Comparison of ENCODE assay signal across 9 mouse cellular contexts in genomic region chr9:55946819-55947218, GRCm38 (mm10). TPM values are rescaled to one million over a fixed set of nuclear protein-coding genes. Genes with fewer than 3 reads are reported as not detected.
DNase-seq lines count a peak whose midpoint lies in the region; ATAC-seq and TF ChIP-seq lines count a peak whose summit lies in the region.
"Had no signal": no experiment of that assay in that cellular context is flagged by ENCODE, and none has a peak within 500 bp of the region (broad histone marks: within the 10 kb centered on the region; RNA-seq: fewer than 3 reads in every experiment).

No protein-coding gene starts in this region.

- no peak overlapping the region for H3K4me3 ChIP-seq in layer of hippocampus, adult 2 months
- H3K4me3 ChIP-seq: hindbrain, embryonic 15.5 days had no signal

- H3K27ac ChIP-seq in layer of hippocampus, adult 2 months, result no peak overlapping the region
- H3K27ac ChIP-seq: hindbrain, embryonic 15.5 days had no signal

- peak; percentile 56 to 59 for DNase-seq in cerebellum, postnatal 10 days
- no peak for DNase-seq in cerebellum, adult 9-11 months
- DNase-seq in layer of hippocampus, adult 2 months (ENCODE audit: low spot score in 2 of 2), result peak in 1 of 2 experiments; percentile 52
- no peak for DNase-seq in layer of hippocampus, postnatal 36 days
- DNase-seq in WW6 (ENCODE audit: low read depth, low spot score), result peak; percentile 40
- peak; percentile 46 for DNase-seq in kidney, postnatal 10 days
- no peak for DNase-seq in neural tube, embryonic 10.5 days (ENCODE audit: extremely low spot score, low spot score)

- peak; percentile 75 for TF ChIP-seq CTCF in layer of hippocampus, adult 2 months (conservative IDR thresholded peaks at IDR 0.05)

- ATAC-seq in megakaryocyte, adult 5-6 weeks (ENCODE audit: poor library complexity, severe bottlenecking), result peak; percentile 82

RNA-seq across cellular contexts. Expression of gene Scaper, which starts 8.9 kb away (rescaled TPM):
- 10 to 100 TPM; 31.2 to 34.0 TPM for total RNA-seq in layer of hippocampus, adult 2 months (2021)
- 10 to 100 TPM; 30.7 to 31.8 TPM for total RNA-seq in layer of hippocampus, postnatal 36 days (2021)
- total RNA-seq in megakaryocyte, adult 5-6 weeks (2015), result 7.7 and 8.2 TPM in 2 replicates
- 14.3 and 18.5 TPM in 2 replicates for total RNA-seq in megakaryocyte, adult 5-6 weeks (2017)

Comparison
In these comparisons a context has a peak if more than half of its experiments do, and no peak if none do; other contexts are left out.
1. DNase-seq: peak in cerebellum, postnatal 10 days (2 of 2), WW6 (single experiment) and kidney, postnatal 10 days (single experiment); none in cerebellum, adult 9-11 months (single experiment), layer of hippocampus, postnatal 36 days (0 of 2) and neural tube, embryonic 10.5 days (single experiment).